Comparison of ENCODE assay signal across 12 mouse cellular contexts in genomic region chr9:43947490-43948150, GRCm38 (mm10).
DNase-seq lines count a peak whose midpoint lies in the region; ATAC-seq lines count a peak whose summit lies in the region.
"Had no signal": no experiment of that assay in that cellular context is flagged by ENCODE, and none has a peak within 500 bp of the region (broad histone marks: within the 10 kb centered on the region; RNA-seq: fewer than 3 reads in every experiment).

No protein-coding gene starts in this region.

- H3K4me2 ChIP-seq in hindbrain, embryonic 12.5 days (replicated peaks) = no peak overlapping the region
- no peak overlapping the region for H3K4me2 ChIP-seq in midbrain, embryonic 14.5 days (ENCODE audit: low read length)

- peak overlapping the region; percentile 52 for H3K27ac ChIP-seq in hindbrain, embryonic 12.5 days
- peak overlapping the region; percentile 45 for H3K27ac ChIP-seq in midbrain, embryonic 14.5 days (replicated peaks; ENCODE audit: low read depth, low read length)
- H3K27ac ChIP-seq: liver, embryonic 14.5 days had no signal

- H3K4me1 ChIP-seq in hindbrain, embryonic 12.5 days = peaks cover 26% of the 10 kb centered on the region
- H3K4me1 ChIP-seq in midbrain, embryonic 14.5 days (ENCODE audit: control insufficient read depth, insufficient read depth, low read length) = peaks cover 26% of the 10 kb centered on the region

- 31% methylated on average over 11 of the region's 11 CpGs for WGBS in hindbrain, embryonic 12.5 days
- WGBS in midbrain, embryonic 14.5 days = 32% methylated on average over 11 of the region's 11 CpGs

- no peaks in the 10 kb centered on the region for H3K36me3 ChIP-seq in hindbrain, embryonic 12.5 days
- no peaks in the 10 kb centered on the region for H3K36me3 ChIP-seq in midbrain, embryonic 14.5 days (ENCODE audit: control insufficient read depth, insufficient read depth, low read length)

- no peak overlapping the region for H3K9ac ChIP-seq in hindbrain, embryonic 12.5 days
- no peak overlapping the region for H3K9ac ChIP-seq in midbrain, embryonic 14.5 days (replicated peaks; ENCODE audit: low read length)
- H3K9ac ChIP-seq: liver, embryonic 14.5 days had no signal

- no peaks in the 10 kb centered on the region for H3K9me3 ChIP-seq in hindbrain, embryonic 12.5 days (replicated peaks)
- H3K9me3 ChIP-seq in midbrain, embryonic 14.5 days (ENCODE audit: control insufficient read depth, low read length) = no peaks in the 10 kb centered on the region

- ATAC-seq in hindbrain, embryonic 12.5 days (ENCODE audit: low FRiP score) = peak; percentile 70
- ATAC-seq in midbrain, embryonic 14.5 days (ENCODE audit: low FRiP score, low TSS enrichment) = no peak
- ATAC-seq: inflammation-experienced regulatory T-cells, adult 6 months; Patski had no signal

- H3K4me3 ChIP-seq in hindbrain, embryonic 12.5 days = no peak overlapping the region
- H3K4me3 ChIP-seq in midbrain, embryonic 14.5 days (replicated peaks; ENCODE audit: low read depth, low read length) = no peak overlapping the region

- H3K27me3 ChIP-seq in hindbrain, embryonic 12.5 days = no peaks in the 10 kb centered on the region
- no peaks in the 10 kb centered on the region for H3K27me3 ChIP-seq in midbrain, embryonic 14.5 days (ENCODE audit: control insufficient read depth, insufficient read depth, low read length)
- H3K27me3 ChIP-seq: Patski had no signal

- peak; percentile 47 for DNase-seq in 3T3-L1 (ENCODE audit: low read depth, low spot score)
- DNase-seq in embryo, embryonic 10.5 days (ENCODE audit: low spot score) = peak; percentile 54
- DNase-seq in midbrain, embryonic 14.5 days = peak; percentile 41
- DNase-seq in layer of hippocampus, postnatal 36 days = no peak
- DNase-seq in cerebellum, adult 18-20 months = no peak
- no peak for DNase-seq in right cerebral cortex, postnatal 10 days (ENCODE audit: low spot score in 2 of 2)
- DNase-seq: cerebellum, adult 9-10 months; lung, postnatal 36 days had no signal

Comparison
In these comparisons a context has a peak if more than half of its experiments do, and no peak if none do; other contexts are left out.
1. DNase-seq: peak in 3T3-L1 (single experiment), embryo, embryonic 10.5 days (single experiment) and midbrain, embryonic 14.5 days (single experiment); none in layer of hippocampus, postnatal 36 days (0 of 2), cerebellum, adult 18-20 months (0 of 2) and right cerebral cortex, postnatal 10 days (0 of 2).